Mouse (Mus musculus): ENCODE results near the gene Dgkz.

DNA sequence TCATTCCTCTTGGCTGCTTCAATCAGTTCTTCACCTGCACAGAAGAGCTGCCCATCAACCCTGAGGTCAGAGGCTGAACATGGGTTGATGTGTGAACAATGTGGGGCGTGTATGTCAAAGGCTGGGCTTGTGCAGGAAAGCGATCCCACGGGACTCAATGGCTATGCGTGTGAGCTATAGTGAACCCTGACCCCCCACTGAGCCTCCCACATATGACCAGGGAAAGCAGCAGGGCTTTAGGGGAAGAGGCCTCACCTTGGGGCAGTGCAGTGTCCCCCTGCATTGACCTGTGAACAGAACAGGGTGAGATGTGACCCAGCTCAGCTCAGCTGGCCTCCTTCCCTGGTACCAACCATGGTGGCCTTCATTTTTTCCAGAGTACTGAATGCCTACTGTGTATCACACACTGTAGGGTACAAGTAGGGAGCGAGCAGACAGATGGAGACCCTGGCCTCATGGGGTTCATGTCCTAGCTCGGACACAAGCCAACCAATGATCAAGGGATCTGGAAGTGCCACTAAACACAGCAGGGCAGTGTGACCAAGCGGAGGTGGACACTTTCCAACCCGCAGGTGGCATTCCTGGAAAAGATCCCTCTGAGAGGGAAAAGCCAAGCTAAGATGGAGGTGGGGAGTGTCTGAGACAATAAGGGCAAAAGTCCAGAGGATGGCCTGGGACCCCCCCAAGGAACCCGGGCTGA, 40.7 kb downstream of the Dgkz start:
- no peak for TF ChIP-seq CTCF (IDR thresholded peaks at IDR 0.05; ENCODE audit: borderline replicate concordance, control insufficient read depth, extremely low read depth, insufficient read depth, low read length, poor library complexity)
- TF ChIP-seq POLR2A (IDR thresholded peaks at IDR 0.05; ENCODE audit: control insufficient read depth, extremely low read depth, insufficient read depth, low read length, poor library complexity), result no peak
